Mouse (Mus musculus) forebrain, postnatal 0 days (tissue): ENCODE data around the gene Lsamp. TPM values are rescaled to one million over a fixed set of nuclear protein-coding genes. Genes with fewer than 3 reads are reported as not detected.
A peak's percentile ranks its signal among the peaks of the same experiment; 100 is the strongest.

Experiments used
- ATAC-seq: fragments of 200-750 bp; cut with Nextera tagmentation; 2 replicates; pipeline ENCODE4 v1.8.0; 2017; ENCODE audit warnings: mild to moderate bottlenecking, moderate library complexity
- DNase-seq: peaks from one replicate; pipeline ENCODE4 v3.0.0-alpha.2; 2015
- H3K27ac ChIP-seq: fragments of 300-500 bp; sonication (generic); 2 replicates; pipeline ENCODE4 v1.5.1; 2014; ENCODE audit warnings: low read depth, mild to moderate bottlenecking, antibody characterized with exemption, low read length, moderate library complexity, mixed read lengths
- H3K27me3 ChIP-seq: fragments of 300-500 bp; sonication (generic); 2 replicates; pipeline ENCODE4 v1.6.1; 2014; ENCODE audit warnings: mild to moderate bottlenecking, low read length, mixed read lengths; ENCODE audit not compliant: insufficient read depth
- H3K36me3 ChIP-seq: fragments of 300-500 bp; sonication (generic); 2 replicates; pipeline ENCODE4 v1.6.1; 2014; ENCODE audit warnings: mild to moderate bottlenecking, moderate library complexity; ENCODE audit not compliant: insufficient read depth
- H3K4me1 ChIP-seq: fragments of 300-500 bp; sonication (generic); 2 replicates; pipeline ENCODE4 v1.6.1; 2014; ENCODE audit warnings: antibody characterized with exemption; ENCODE audit not compliant: insufficient read depth
- H3K4me2 ChIP-seq: fragments of 300-500 bp; sonication (generic); 2 replicates; pipeline ENCODE4 v1.6.1; 2014; ENCODE audit warnings: low read depth, mild to moderate bottlenecking, moderate library complexity
- H3K4me3 ChIP-seq: fragments of 300-500 bp; sonication (generic); 2 replicates; pipeline ENCODE4 v1.5.1; 2014; ENCODE audit warnings: low read depth, low read length, mixed read lengths
- H3K9ac ChIP-seq: fragments of 300-500 bp; sonication (generic); 2 replicates; pipeline ENCODE4 v1.6.1; 2014; ENCODE audit warnings: mild to moderate bottlenecking
- H3K9me3 ChIP-seq: fragments of 300-500 bp; sonication (generic); 2 replicates; pipeline ENCODE4 v1.6.1; 2016; ENCODE audit warnings: low read length
- CTCF ChIP-seq: sonication (generic); IDR thresholded peaks from 2 replicates; pipeline ENCODE4 v1.5.1; 2016; ENCODE audit warnings: antibody characterized with exemption, control low read depth, low read depth
- WGBS: fragments of 180-500 bp; shearing (Covaris S2); extraction: QIAGEN DNeasy Blood & Tissue Kit; methylation state at CpG from one replicate; pipeline ENCODE4 v1.1.7; 2014; 5-methylcytosine and 5-hydroxymethylcytosine counted together
- polyA plus RNA-seq: library from polyadenylated mRNA; unstranded; fragments of >200 nt; fragmentation: Nextera tagmentation; extraction: Ambion mirVana; gene quantifications from 2 replicates; pipeline ENCODE4 v1.2.1, GENCODE M21; 2015
- total RNA-seq: library from RNA; depleted of rRNA; stranded (reverse); fragments of >200 nt; gene quantifications from 2 replicates; pipeline ENCODE4 v1.2.3, GENCODE M21; 2014

Lsamp gene
- total and polyA plus RNA-seq, 2 experiments from 2014 or later: 74.0 to 157 TPM

DNA sequence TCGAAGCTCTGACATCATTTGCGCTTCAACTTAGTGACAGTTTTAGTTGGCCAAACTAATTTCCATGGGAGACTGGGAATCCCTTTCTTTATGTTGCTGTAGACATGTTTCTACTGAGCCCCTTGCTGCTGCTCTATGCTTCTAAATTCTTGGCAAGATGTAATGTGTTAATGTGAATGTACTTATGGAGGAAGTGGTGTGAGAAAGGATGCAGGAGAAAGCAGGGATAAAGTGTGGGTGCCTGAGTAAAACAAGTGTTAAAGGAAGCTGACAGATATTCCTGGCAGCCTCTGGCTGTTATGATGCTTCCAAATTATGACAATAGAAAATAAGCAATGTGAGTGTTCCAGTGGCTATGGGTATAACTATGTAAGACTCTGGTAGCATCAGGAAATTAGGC is 1140.9 kb downstream of the Lsamp start:
- ATAC-seq (peak; percentile 42), DNase-seq (no peak)
- Histone ChIP-seq H3K9me3 (no peaks in the 10 kb centered on the region), H3K4me2 (no peak overlapping the region), H3K27ac (no peak overlapping the region), H3K36me3 (no peaks in the 10 kb centered on the region), H3K9ac (no peak overlapping the region), H3K4me1 (no peaks in the 10 kb centered on the region), H3K27me3 (no peaks in the 10 kb centered on the region), H3K4me3 (no peak overlapping the region)
- WGBS: 56% methylated on average over 2 of the region's 2 CpGs
- no peak for TF ChIP-seq CTCF

DNA sequence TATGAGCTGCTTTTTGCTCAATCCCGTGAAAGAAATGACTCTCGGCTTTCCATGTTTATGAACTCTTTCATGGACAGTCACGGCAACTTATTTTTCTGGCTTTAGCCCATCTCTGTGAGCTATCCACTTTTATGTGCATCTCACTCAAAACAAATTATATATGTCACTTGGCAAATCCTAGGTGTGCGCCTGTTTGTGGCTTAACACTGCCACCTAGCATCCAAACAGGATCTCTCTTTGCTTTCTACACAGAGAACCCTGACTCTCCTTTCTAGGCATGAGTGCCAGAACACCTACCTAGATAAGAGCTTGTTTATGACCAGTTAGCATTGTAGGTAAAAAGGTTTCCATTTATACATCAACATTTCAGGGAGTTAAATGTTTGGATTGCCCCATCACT is 1146.9 kb downstream of the Lsamp start:
- no peak overlapping the region for H3K4me2 ChIP-seq
- no peak overlapping the region for H3K4me3 ChIP-seq
- no peaks in the 10 kb centered on the region for H3K9me3 ChIP-seq
- no peaks in the 10 kb centered on the region for H3K4me1 ChIP-seq
- no peaks in the 10 kb centered on the region for H3K36me3 ChIP-seq
- no peak overlapping the region for H3K27ac ChIP-seq
- peak; percentile 63 for DNase-seq
- H3K9ac ChIP-seq: no peak overlapping the region
- WGBS: 63% methylated on average over 4 of the region's 4 CpGs
- no peaks in the 10 kb centered on the region for H3K27me3 ChIP-seq
- ATAC-seq: no peak; the same call in 1 of the 2 replicates
- TF ChIP-seq CTCF: peak; percentile 67

DNA sequence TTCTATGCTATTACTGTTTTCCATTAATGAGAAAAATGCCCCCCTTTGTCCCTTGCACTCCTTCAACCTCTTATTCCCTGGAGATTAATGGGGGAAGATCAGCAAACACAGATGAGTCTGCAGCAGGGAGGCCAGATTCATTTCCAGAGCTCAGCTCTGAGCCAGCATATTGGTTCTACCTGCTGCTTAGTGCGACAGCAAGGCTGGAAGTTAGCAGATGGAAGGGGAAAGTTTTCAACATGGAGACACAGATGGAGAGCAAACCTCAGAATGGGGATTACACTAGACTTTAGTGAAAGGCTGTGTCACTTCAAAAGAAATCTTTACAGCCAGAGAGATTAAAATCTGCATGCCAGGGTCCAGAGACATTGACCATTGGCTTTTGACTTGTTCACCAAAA is 1188.7 kb downstream of the Lsamp start:
- no peaks in the 10 kb centered on the region for H3K27me3 ChIP-seq
- H3K4me3 ChIP-seq: no peak overlapping the region
- peak; percentile 70 for DNase-seq
- H3K9ac ChIP-seq: no peak overlapping the region
- H3K36me3 ChIP-seq: no peaks in the 10 kb centered on the region
- no peak overlapping the region for H3K27ac ChIP-seq
- H3K4me1 ChIP-seq: no peaks in the 10 kb centered on the region
- H3K9me3 ChIP-seq: no peaks in the 10 kb centered on the region
- peak; percentile 71 for ATAC-seq
- H3K4me2 ChIP-seq: no peak overlapping the region
- WGBS: 56% methylated on average over 1 of the region's 1 CpGs
- no peak for TF ChIP-seq CTCF

DNA sequence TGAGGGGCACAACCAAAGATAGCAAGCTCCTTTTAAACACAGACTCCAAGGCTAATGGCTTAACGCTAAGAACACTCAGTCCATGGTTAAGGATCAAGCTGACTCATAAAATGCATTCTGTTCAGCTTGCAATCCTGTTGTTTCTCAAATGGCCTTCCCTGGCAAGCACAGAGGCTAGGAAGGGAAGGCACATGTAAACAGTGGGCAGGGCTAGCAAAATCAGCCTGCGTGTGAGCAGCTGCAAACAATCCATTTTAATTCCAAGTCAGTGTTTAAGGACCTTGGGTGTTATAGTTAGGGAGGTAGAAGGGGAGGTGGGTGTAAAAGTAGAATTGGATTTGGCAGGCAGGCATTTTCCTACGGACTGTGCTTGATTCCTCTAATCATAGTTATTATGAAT is 1195.4 kb downstream of the Lsamp start:
- WGBS: 15% methylated on average over 3 of the region's 3 CpGs
- no peak overlapping the region for H3K4me2 ChIP-seq
- no peak for TF ChIP-seq CTCF
- peak; percentile 93 for ATAC-seq
- DNase-seq: peak; percentile 30
- H3K27me3 ChIP-seq: no peaks in the 10 kb centered on the region
- no peak overlapping the region for H3K9ac ChIP-seq
- no peak overlapping the region for H3K27ac ChIP-seq
- H3K9me3 ChIP-seq: no peaks in the 10 kb centered on the region
- H3K4me3 ChIP-seq: no peak overlapping the region
- H3K4me1 ChIP-seq: 0 out of 2 replicates have a peak, but pooled peaks cover 3% of the 10 kb centered on the region
- no peaks in the 10 kb centered on the region for H3K36me3 ChIP-seq

DNA sequence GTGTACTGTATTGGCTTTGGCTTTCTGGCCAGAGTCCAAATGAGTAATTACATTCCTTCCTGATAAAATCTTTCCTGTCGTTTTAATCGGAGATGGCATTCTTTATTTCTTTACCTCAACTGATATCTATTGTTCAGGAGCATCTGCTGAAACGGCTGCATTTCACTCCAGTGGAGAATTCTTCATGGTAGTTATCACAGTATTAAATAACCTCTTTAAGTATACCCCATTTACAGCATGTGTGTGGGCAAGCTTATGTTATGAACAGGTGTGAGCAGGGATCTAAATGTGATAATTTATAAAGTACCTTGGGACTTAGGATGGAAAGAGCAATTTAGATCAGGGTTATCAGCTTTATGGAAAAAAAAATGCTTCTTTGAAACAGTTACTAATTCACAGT is 1196.7 kb downstream of the Lsamp start:
- H3K4me1 ChIP-seq: 0 out of 2 replicates have a peak, but pooled peaks cover 3% of the 10 kb centered on the region

DNA sequence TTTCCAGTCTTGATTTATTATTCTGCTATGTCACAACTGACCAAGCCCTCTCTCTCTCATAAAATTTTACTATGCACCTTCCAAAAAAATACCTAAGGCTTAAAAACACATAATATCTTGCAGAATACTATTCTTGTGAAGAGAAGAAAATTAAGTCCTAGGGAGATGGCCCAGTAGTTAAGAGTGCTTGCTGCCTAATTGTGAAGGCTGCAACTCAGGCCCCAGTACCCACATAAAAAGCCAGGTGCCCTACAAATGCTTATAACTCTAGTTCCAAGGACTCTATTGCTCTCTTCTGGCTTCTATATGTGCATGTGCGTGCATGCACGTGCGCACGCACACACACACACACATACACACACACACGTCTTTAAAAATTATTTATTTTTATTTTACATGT is 1225.9 kb downstream of the Lsamp start:
- Histone ChIP-seq H3K9me3 (no peaks in the 10 kb centered on the region), H3K9ac (no peak overlapping the region), H3K4me1 (no peaks in the 10 kb centered on the region), H3K36me3 (no peaks in the 10 kb centered on the region), H3K27me3 (no peaks in the 10 kb centered on the region), H3K4me3 (no peak overlapping the region), H3K27ac (no peak overlapping the region), H3K4me2 (no peak overlapping the region)
- no peak for ATAC-seq
- DNase-seq: no peak
- TF ChIP-seq CTCF: no peak
- WGBS: 97% methylated on average over 5 of the region's 5 CpGs

More for the DNA sequence above, 1196.7 kb downstream of the Lsamp start:
- DNase-seq: no peak
- no peaks in the 10 kb centered on the region for H3K36me3 ChIP-seq
- H3K9ac ChIP-seq: no peak overlapping the region
- H3K27me3 ChIP-seq: no peaks in the 10 kb centered on the region
- H3K4me3 ChIP-seq: no peak overlapping the region
- WGBS: 23% methylated on average over 3 of the region's 3 CpGs
- no peak overlapping the region for H3K4me2 ChIP-seq
- no peak overlapping the region for H3K27ac ChIP-seq
- no peaks in the 10 kb centered on the region for H3K9me3 ChIP-seq
- TF ChIP-seq CTCF: no peak
- no peak for ATAC-seq

DNA sequence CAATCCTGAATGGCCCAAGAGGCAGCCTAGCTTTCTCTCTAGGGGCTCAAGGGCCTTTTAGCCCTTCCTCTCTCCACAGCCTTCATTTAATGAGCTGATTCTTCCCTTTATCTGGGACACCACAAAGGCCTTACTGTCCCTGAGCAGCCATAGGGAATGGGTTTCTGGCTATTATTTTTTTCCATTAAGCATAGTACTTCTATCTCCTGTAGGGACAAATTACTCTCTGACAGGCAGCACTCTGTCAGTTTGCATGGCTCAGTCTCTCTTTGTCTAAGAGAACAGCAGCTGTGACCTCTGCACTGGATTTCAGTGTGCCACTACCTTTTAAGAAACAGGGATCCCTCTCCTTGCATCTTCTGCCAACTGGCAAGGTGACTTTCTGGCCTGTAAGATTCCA is 1251.7 kb downstream of the Lsamp start:
- Histone ChIP-seq H3K9ac (no peak overlapping the region), H3K4me3 (no peak overlapping the region), H3K27ac (no peak overlapping the region), H3K4me2 (no peak overlapping the region), H3K9me3 (no peaks in the 10 kb centered on the region), H3K36me3 (no peaks in the 10 kb centered on the region), H3K4me1 (no peaks in the 10 kb centered on the region), H3K27me3 (no peaks in the 10 kb centered on the region)
- no peak for ATAC-seq
- no peak for DNase-seq
- no peak for TF ChIP-seq CTCF

DNA sequence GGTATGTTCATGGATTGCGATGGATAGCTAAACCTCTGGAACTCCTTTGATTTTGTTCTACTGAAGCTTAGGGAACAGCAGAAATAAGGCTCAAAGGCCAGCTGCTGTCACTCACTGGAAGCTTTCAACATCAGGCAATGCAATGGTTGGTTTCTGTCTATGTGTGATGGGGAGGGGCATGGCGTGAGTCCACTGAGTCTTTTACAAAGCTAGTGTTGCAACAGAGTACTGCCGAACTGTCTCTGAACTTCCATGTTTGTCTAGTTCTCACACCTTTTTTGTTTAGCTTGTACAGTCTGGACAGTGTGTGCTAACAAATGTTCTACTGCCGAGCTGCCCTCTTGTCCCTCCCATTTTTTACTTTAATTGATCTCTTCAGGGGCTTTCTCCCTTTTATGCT is 1258.7 kb downstream of the Lsamp start:
- Histone ChIP-seq H3K27ac (no peak overlapping the region), H3K9ac (no peak overlapping the region), H3K4me1 (no peaks in the 10 kb centered on the region), H3K4me3 (no peak overlapping the region), H3K4me2 (no peak overlapping the region), H3K9me3 (no peaks in the 10 kb centered on the region), H3K36me3 (no peaks in the 10 kb centered on the region), H3K27me3 (no peaks in the 10 kb centered on the region)
- TF ChIP-seq CTCF: no peak
- ATAC-seq: no peak
- DNase-seq: no peak
- 69% methylated on average over 4 of the region's 4 CpGs for WGBS
